Comparison of ENCODE assay signal across 11 mouse cellular contexts in genomic region chr8:111828595-111828994, GRCm38 (mm10). TPM values are rescaled to one million over a fixed set of nuclear protein-coding genes. Genes with fewer than 3 reads are reported as not detected.
DNase-seq lines count a peak whose midpoint lies in the region; ATAC-seq and TF ChIP-seq lines count a peak whose summit lies in the region.
"Had no signal": no experiment of that assay in that cellular context is flagged by ENCODE, and none has a peak within 500 bp of the region (broad histone marks: within the 10 kb centered on the region; RNA-seq: fewer than 3 reads in every experiment).

No protein-coding gene starts in this region.

- H3K27me3 ChIP-seq in heart, embryonic 14.5 days (ENCODE audit: control insufficient read depth, insufficient read depth, low read length) = no peaks in the 10 kb centered on the region
- no peaks in the 10 kb centered on the region for H3K27me3 ChIP-seq in liver, adult 2 months (ENCODE audit: control insufficient read depth, insufficient read depth, low read length)
- no peaks in the 10 kb centered on the region for H3K27me3 ChIP-seq in liver, embryonic 12.5 days (replicated peaks)
- H3K27me3 ChIP-seq in intestine, embryonic 14.5 days (replicated peaks; ENCODE audit: control insufficient read depth, insufficient read depth, low read length) = no peaks in the 10 kb centered on the region
- H3K27me3 ChIP-seq in stomach, embryonic 14.5 days (ENCODE audit: control insufficient read depth, insufficient read depth, low read length) = no peaks in the 10 kb centered on the region

- peaks cover 2 to 13% of the 10 kb centered on the region in 2 experiments; a peak in 3 of 4 replicates for H3K4me1 ChIP-seq in heart, embryonic 14.5 days (ENCODE audit: control insufficient read depth in 2 of 2, insufficient read depth in 2 of 2, low read length in 2 of 2)
- H3K4me1 ChIP-seq in liver, adult 2 months (ENCODE audit: control insufficient read depth, insufficient read depth, low read length) = peaks cover 19% of the 10 kb centered on the region
- no peaks in the 10 kb centered on the region for H3K4me1 ChIP-seq in liver, embryonic 12.5 days
- no peaks in the 10 kb centered on the region for H3K4me1 ChIP-seq in intestine, embryonic 14.5 days (replicated peaks; ENCODE audit: control insufficient read depth, insufficient read depth, low read length)
- no peaks in the 10 kb centered on the region for H3K4me1 ChIP-seq in stomach, embryonic 14.5 days (ENCODE audit: control insufficient read depth, insufficient read depth, low read length)

- intact Hi-C loops in heart, postnatal 36 days (cut with DNase I) = no loop called here

- no peak for TF ChIP-seq CTCF in liver, adult 2 months (IDR thresholded peaks at IDR 0.05; ENCODE audit: low read depth, low read length)

- no peak for TF ChIP-seq POLR2A in liver, adult 2 months (IDR thresholded peaks at IDR 0.05; ENCODE audit: extremely low read depth, insufficient read depth, low read length)

- 0 out of 2 replicates have a peak, but pooled peaks cover 3% of the 10 kb centered on the region for H3K79me2 ChIP-seq in liver, adult 2 months (ENCODE audit: control insufficient read depth, insufficient read depth, low read length)

- peak overlapping the region; percentile 12 to 54; a peak in 3 of 4 replicates for H3K27ac ChIP-seq in heart, embryonic 14.5 days (replicated peaks in 1 of 2; ENCODE audit: control insufficient read depth in 1 of 2, insufficient read depth in 1 of 2, low read depth in 2 of 2, low read length in 2 of 2)
- H3K27ac ChIP-seq in liver, adult 2 months (replicated peaks; ENCODE audit: insufficient read depth, low read depth, low read length) = 0 out of 2 replicates have a peak overlapping the region, but pooled peaks have one; percentile 30
- no peak overlapping the region for H3K27ac ChIP-seq in liver, embryonic 12.5 days
- peak overlapping the region; percentile 82 for H3K27ac ChIP-seq in intestine, embryonic 14.5 days (ENCODE audit: low read depth)
- peak overlapping the region; percentile 87 for H3K27ac ChIP-seq in stomach, embryonic 14.5 days (ENCODE audit: low read length)
- H3K27ac ChIP-seq: macrophage had no signal

- no peaks in the 10 kb centered on the region for H3K9me3 ChIP-seq in heart, embryonic 14.5 days (ENCODE audit: control insufficient read depth, low read length)
- no peaks in the 10 kb centered on the region for H3K9me3 ChIP-seq in liver, embryonic 12.5 days (replicated peaks)
- H3K9me3 ChIP-seq in intestine, embryonic 14.5 days (ENCODE audit: control insufficient read depth, low read length) = no peaks in the 10 kb centered on the region
- H3K9me3 ChIP-seq in stomach, embryonic 14.5 days (ENCODE audit: control insufficient read depth, low read depth, low read length) = no peaks in the 10 kb centered on the region

- no peak for ATAC-seq in heart, embryonic 14.5 days (ENCODE audit: insufficient number of reproducible peaks, insufficient read depth, low FRiP score, low read depth)
- ATAC-seq in liver, embryonic 12.5 days = no peak
- no peak for ATAC-seq in intestine, embryonic 14.5 days (replicated peaks; ENCODE audit: low FRiP score, low TSS enrichment, low read depth)
- ATAC-seq in stomach, embryonic 14.5 days (ENCODE audit: insufficient number of reproducible peaks, insufficient read depth, low FRiP score, low read depth) = 0 out of 2 replicates have a peak, but pooled peaks have one; percentile 37
- ATAC-seq: hindbrain, embryonic 16.5 days had no signal

- WGBS in heart, embryonic 14.5 days = 63% methylated on average over 6 of the region's 6 CpGs
- WGBS in liver, adult 2 months = 85% methylated on average over 6 of the region's 6 CpGs
- WGBS in liver, embryonic 12.5 days (ENCODE audit: insufficient replicate concordance) = 84% methylated on average over 6 of the region's 6 CpGs
- 58% methylated on average over 6 of the region's 6 CpGs for WGBS in intestine, embryonic 14.5 days
- WGBS in stomach, embryonic 14.5 days = 59% methylated on average over 6 of the region's 6 CpGs

- H3K4me3 ChIP-seq in heart, embryonic 14.5 days (ENCODE audit: control insufficient read depth in 1 of 2, insufficient read depth in 1 of 2, low read depth in 1 of 2, low read length in 2 of 2) = no peak overlapping the region
- H3K4me3 ChIP-seq in liver, adult 2 months (ENCODE audit: insufficient read depth, low read depth, low read length) = no peak overlapping the region
- H3K4me3 ChIP-seq in liver, embryonic 12.5 days = no peak overlapping the region
- H3K4me3 ChIP-seq in intestine, embryonic 14.5 days (ENCODE audit: low read depth, low read length) = no peak overlapping the region
- H3K4me3 ChIP-seq in stomach, embryonic 14.5 days (ENCODE audit: low read depth, low read length) = no peak overlapping the region

- peaks cover 73% of the 10 kb centered on the region for H3K36me3 ChIP-seq in heart, embryonic 14.5 days (ENCODE audit: control insufficient read depth, insufficient read depth, low read length)
- H3K36me3 ChIP-seq in liver, adult 2 months (ENCODE audit: control insufficient read depth, insufficient read depth, low read length) = peaks cover 27% of the 10 kb centered on the region; the same call in 1 of the 2 replicates
- peaks cover 85% of the 10 kb centered on the region for H3K36me3 ChIP-seq in liver, embryonic 12.5 days
- peaks cover 64% of the 10 kb centered on the region for H3K36me3 ChIP-seq in intestine, embryonic 14.5 days (ENCODE audit: control insufficient read depth, insufficient read depth, low read length)
- H3K36me3 ChIP-seq in stomach, embryonic 14.5 days (ENCODE audit: control insufficient read depth, insufficient read depth, low read length) = peaks cover 31% of the 10 kb centered on the region

- DNase-seq in heart, postnatal 36 days = no peak
- peak; percentile 34 for DNase-seq in liver, adult 2 months (ENCODE audit: extremely low read depth, low read depth, low spot score)
- no peak for DNase-seq in intestine, embryonic 14.5 days (ENCODE audit: low spot score)
- no peak for DNase-seq in spleen, postnatal 4 days (ENCODE audit: low spot score in 2 of 2)
- DNase-seq: cerebellum, postnatal 36 days; layer of hippocampus, postnatal 36 days had no signal

- H3K9ac ChIP-seq in heart, embryonic 14.5 days (ENCODE audit: low read length) = peak overlapping the region; percentile 2; the same call in 1 of the 2 replicates
- H3K9ac ChIP-seq in liver, adult 2 months (ENCODE audit: low read depth, low read length) = no peak overlapping the region
- H3K9ac ChIP-seq in liver, embryonic 12.5 days = no peak overlapping the region
- H3K9ac ChIP-seq in intestine, embryonic 14.5 days (ENCODE audit: low read length) = no peak overlapping the region
- H3K9ac ChIP-seq in stomach, embryonic 14.5 days (replicated peaks; ENCODE audit: low read depth, low read length) = no peak overlapping the region

- H3K4me2 ChIP-seq in heart, embryonic 14.5 days (ENCODE audit: low read length) = no peak overlapping the region; the same call in 1 of the 2 replicates
- H3K4me2 ChIP-seq in liver, embryonic 12.5 days = no peak overlapping the region
- H3K4me2 ChIP-seq in intestine, embryonic 14.5 days (ENCODE audit: low read length) = no peak overlapping the region
- no peak overlapping the region for H3K4me2 ChIP-seq in stomach, embryonic 14.5 days (replicated peaks; ENCODE audit: low read depth, low read length)

RNA-seq across cellular contexts. Expression of gene Cfdp1, which starts 25.5 kb away (rescaled TPM):
- 110 TPM in 2 replicates for polyA plus RNA-seq in heart, embryonic 14.5 days (2014; fragmentation: Nextera tagmentation; extraction: Ambion mirVana)
- total RNA-seq in heart, postnatal 36 days (2021) = 10 to 100 TPM; 33.4 to 35.2 TPM
- total RNA-seq in liver, adult 2 months (2014; rRNA removed) = 27.6 and 40.7 TPM in 2 replicates
- polyA plus RNA-seq in liver, adult 2 months (2012; rRNA removed) = 3.8 and 4.6 TPM in 2 replicates
- polyA plus RNA-seq in liver, embryonic 12.5 days (2016; fragmentation: Nextera tagmentation; extraction: Ambion mirVana) = 128 and 132 TPM in 2 replicates
- polyA plus RNA-seq in intestine, embryonic 14.5 days (2014; fragmentation: Nextera tagmentation; extraction: Ambion mirVana) = 166 and 198 TPM in 2 replicates
- 206 and 215 TPM in 2 replicates for polyA plus RNA-seq in stomach, embryonic 14.5 days (2014; fragmentation: Nextera tagmentation; extraction: Ambion mirVana)

RNA-seq across cellular contexts. Expression of gene Tmem170, which starts 48.0 kb away (rescaled TPM):
- 4.3 and 4.5 TPM in 2 replicates for polyA plus RNA-seq in heart, embryonic 14.5 days (2014; fragmentation: Nextera tagmentation; extraction: Ambion mirVana)
- 1 to 10 TPM; 3.0 to 3.2 TPM for total RNA-seq in heart, postnatal 36 days (2021)
- 5.0 and 7.9 TPM in 2 replicates for total RNA-seq in liver, adult 2 months (2014; rRNA removed)
- polyA plus RNA-seq in liver, adult 2 months (2012; rRNA removed) = 3.3 and 3.8 TPM in 2 replicates
- 5.6 and 6.0 TPM in 2 replicates for polyA plus RNA-seq in liver, embryonic 12.5 days (2016; fragmentation: Nextera tagmentation; extraction: Ambion mirVana)
- 9.0 and 9.4 TPM in 2 replicates for polyA plus RNA-seq in intestine, embryonic 14.5 days (2014; fragmentation: Nextera tagmentation; extraction: Ambion mirVana)
- polyA plus RNA-seq in stomach, embryonic 14.5 days (2014; fragmentation: Nextera tagmentation; extraction: Ambion mirVana) = 9.7 and 11.8 TPM in 2 replicates

Comparison
In these comparisons a context has a peak if more than half of its experiments do, and no peak if none do; other contexts are left out.
1. RNA of gene Cfdp1, which starts 25.5 kb away (polyA plus RNA-seq): 206 to 215 TPM in stomach, embryonic 14.5 days, 166 to 198 TPM in intestine, embryonic 14.5 days, 128 to 132 TPM in liver, embryonic 12.5 days and 110 TPM in heart, embryonic 14.5 days; 3.8 to 4.6 TPM in liver, adult 2 months; every median in the first group is over 10 times any median in the second.